Mouse (Mus musculus) T-helper 1 cell (primary cell): Measurements from ENCODE around the gene Dido1.

Experiments used
- in situ Hi-C: fragments of 300-600 bp; cut with MboI, MseI; formaldehyde crosslinking; loops from one replicate; pipeline ENCODE4 v1.15.1; 2025; ENCODE audit warnings: high pct_unique_total_duplicates

The Dido1 gene

GRCm38 (mm10) chr2:180709923-180710272 lies at the start of gene Dido1, which contains the start of gene Gid8:
TSS of gene Dido1 (minus strand) at chr2:180709999.
TSS of gene Gid8 (plus strand) at chr2:180710117.
- in situ Hi-C loops = loop anchor here (5.0 kb wide), 1 partner anchor 253 kb away; the partner anchor contains the start of gene Slco4a1

DNA sequence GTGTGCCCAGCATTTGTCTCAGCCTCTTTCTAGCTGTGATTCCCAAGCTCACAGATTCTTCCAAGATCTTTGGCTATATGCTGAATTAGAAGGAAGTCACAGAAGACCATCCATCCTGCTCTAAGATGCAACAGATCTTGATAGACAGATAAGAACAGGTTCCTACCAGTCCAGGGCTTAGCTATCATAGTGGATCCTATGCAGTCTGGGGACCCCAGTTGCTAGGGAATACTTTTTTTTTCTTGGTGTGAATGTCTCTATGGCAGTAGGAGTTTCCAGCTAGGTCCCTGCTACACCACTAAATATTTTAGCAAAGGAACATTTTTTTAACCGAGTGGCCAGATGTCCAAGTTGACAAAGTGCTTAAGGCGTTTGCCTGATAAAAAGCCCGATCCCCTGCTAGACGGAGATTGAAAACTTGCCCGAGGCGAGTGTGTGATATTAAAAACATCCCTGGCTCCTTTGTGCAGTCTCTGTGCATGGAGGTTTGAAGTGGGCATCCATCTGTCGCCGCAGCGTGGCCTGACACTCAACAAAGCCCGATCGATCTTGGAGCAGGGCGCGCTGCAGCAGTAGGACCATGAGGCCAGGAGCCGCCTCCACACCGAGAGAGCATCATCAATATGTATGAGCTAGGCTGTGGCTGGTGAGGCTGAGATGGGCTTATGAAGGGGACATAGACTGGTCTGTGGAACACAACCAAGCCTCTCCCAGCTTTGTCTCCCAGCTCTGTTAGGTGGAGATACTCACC lies 48.9 kb upstream of the Dido1 start:
- in situ Hi-C loops = loop anchor here (10.0 kb wide), 1 partner anchor 184 kb away; no protein-coding TSS in a partner anchor

GRCm38 (mm10) chr2:180756786-180757185 lies 47.0 kb upstream of the Dido1 start:
- in situ Hi-C loops = loop anchor here (10.0 kb wide), 1 partner anchor 182 kb away; no protein-coding TSS in a partner anchor

DNA sequence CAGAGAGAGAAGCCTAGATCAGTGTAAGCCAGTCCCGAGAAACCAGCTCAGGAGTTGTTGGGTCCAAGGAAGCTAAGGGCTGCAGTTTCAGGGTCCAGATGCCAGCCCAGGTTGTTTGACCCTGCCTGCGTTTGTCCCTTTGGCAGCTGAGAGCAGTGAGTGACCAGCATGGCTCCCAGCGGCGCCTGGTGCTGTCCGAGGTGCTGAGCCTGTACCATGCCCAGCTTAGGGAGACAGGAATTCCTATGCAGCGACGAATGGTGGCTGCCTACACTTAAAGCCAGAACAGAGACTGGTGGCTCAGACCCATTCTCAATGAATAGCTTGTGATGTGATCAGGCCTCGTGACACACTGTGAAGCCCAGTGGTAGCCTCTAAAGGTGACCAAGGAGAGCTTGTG lies 46.1 kb upstream of the Dido1 start:
- in situ Hi-C loops = loop anchor here (10.0 kb wide), 1 partner anchor 181 kb away; no protein-coding TSS in a partner anchor

- in situ Hi-C loops = loop anchor here (10.0 kb wide), 1 partner anchor 180 kb away; no protein-coding TSS in a partner anchor
These were observed 45.3 kb upstream of the Dido1 start for GRCm38 (mm10) chr2:180754976-180755688.

DNA sequence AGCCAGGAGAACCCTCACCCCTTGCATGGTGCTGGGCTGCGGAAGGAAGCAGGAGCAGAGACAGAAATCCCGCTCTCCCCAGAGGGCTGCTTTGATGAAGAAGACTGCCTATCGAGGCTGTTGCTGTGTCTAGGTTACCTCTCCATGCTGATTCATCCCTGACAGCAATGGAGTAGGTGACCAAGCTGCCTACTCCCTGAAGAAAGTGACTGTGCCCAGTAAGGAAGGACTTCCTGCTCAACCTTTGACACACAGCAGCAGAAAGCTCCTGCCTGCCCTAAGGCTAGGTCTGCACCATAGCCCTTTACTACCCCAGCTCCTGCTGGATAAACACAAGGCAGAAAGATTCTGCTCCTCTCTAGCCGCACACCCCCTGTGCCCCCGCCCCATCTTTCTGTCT lies 39.1 kb upstream of the Dido1 start:
- in situ Hi-C loops = no loop called here

GRCm38 (mm10) chr2:180746569-180747192 lies 36.9 kb upstream of the Dido1 start:
- in situ Hi-C loops = no loop called here

- in situ Hi-C loops = no loop called here
These were observed 35.6 kb upstream of the Dido1 start for GRCm38 (mm10) chr2:180745248-180745927.

GRCm38 (mm10) chr2:180743321-180743720 lies 33.5 kb upstream of the Dido1 start:
- in situ Hi-C loops = no loop called here

DNA sequence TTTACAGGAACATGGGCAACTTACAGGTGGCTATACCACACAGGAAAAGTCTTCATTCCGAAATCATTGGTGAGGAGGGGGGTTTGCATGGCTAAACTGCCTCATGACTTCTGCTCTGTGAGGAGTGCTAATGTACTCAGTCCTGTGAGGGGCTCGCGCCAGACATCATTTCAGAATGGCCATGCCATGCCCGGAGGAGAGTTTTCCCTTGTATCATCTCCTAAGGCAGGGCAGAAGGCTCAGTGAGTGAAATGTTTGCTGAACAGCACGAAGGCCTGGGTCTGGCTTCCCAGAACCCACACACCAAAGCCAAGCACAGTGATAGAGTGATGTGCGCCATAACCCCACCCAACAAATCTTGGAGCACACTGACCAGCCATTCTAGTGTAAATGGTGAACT lies 33.0 kb upstream of the Dido1 start:
- in situ Hi-C loops = no loop called here

DNA sequence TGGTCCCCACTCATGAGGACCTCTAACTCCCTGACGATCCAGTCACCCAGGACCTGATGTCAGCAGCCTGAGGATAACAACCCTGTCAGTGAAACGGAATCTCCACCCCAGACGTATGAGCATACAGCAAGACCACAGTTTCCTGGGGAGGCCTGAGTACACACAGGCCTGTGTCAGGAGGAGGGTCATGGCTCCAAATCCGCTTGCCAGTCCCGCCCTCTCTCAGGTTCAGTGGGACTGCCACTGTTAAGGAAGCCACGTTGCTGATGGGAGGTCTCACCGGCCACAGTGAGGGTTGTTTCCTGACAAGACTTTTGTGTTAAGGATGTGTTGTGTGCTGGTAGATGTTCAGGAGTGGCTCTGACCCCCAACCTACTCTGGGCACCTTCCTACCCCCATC lies 31.6 kb upstream of the Dido1 start:
- in situ Hi-C loops = no loop called here

GRCm38 (mm10) chr2:180740349-180740748 lies 30.6 kb upstream of the Dido1 start:
- in situ Hi-C loops = no loop called here

GRCm38 (mm10) chr2:180737984-180738383 lies 28.2 kb upstream of the Dido1 start:
- in situ Hi-C loops = no loop called here

DNA sequence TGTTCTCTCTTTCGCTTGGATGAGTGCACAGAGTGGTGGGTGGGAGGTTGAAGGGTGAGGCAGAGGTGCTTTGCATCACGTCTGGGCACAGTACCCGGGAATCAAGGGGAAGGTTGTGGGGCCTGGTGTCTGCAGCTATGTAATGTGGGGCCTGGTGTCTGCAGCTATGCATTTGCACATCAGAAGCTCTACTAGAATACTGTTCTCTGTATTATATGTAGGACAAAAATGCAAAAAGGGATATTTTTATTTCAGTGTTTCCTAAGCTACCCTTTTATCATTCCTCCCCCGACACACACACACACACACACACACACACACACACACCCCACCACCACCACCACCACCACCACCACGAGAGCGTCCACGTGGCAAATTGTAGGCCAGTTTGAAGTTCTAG lies 25.4 kb upstream of the Dido1 start:
- in situ Hi-C loops = no loop called here

DNA sequence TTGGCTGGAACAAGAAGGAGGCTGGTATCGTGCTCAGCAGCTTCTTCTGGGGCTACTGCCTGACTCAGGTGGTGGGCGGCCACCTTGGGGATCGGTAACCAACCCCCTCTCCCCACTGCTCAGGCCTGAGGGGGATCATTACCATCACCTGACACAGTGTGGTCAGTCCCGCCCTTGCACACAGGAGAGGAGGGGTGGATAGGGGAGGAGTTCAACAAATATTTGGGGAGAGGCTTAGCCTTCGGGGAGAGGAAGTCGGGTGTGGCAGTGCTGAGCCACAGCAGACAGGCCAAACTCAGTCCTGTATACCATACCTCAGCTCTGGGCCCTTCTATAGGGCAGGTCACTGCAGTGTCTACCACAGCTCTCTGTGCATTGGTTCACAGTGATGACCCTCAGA lies 22.2 kb upstream of the Dido1 start:
- in situ Hi-C loops = no loop called here

- in situ Hi-C loops = no loop called here
These were observed 21.2 kb upstream of the Dido1 start for GRCm38 (mm10) chr2:180731036-180731435.

DNA sequence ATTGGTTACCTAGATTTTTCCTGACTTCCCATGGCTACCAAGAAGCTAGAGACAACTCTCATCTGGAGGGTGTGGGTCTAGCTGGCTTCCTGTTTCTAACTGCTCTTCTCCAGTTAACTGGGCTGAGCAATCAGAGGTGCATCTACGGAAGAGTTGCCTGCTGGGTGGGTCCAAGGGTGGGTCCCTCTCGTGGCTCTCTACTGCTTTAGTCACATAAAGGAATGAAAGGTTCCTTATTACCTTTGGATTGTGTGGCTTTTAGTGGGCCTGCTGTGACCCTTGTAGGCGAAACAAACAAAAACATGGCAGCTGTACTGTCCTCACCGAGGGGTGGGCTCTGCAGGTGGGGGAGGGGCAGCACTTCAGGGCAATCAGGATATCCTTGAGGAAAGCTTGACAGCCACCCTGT lies 17.8 kb upstream of the Dido1 start:
- in situ Hi-C loops = no loop called here

DNA sequence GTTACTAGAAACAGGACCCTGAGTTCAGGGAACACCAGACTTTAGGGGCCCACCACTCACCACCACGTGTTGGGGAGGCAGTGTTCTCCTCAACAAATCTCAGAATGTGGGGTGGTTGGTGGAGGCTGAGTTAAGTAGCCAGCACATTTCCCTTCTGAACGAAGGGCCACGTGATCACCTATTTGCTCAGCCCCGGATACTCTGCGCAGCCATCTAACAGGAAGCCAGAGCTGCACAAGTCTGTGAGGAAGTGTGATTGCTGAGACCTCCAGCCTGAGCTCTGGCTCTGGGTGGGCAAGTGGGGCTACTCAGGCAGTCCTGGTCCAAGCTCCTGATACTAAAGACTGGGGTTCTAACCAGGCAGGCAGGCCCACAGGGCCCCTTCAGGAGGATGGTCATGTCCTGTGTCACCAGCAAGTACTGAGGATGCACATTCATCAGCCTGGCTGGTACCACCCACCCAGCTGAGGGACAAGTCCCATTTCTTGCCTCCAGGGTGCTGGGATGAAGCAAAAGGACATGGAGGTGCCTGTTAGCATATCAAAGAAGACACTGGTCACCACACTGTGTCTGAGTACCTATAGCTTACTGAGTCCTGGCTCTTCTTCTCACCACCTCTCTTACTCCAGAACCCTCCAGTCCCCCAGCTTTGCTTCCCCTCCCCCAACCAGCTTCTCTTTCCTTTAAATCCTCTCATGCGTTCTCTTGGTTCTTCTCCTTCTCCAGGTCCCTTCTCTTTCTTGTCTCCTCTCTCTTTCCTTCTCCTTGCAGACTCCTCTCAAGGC lies 17.1 kb upstream of the Dido1 start:
- in situ Hi-C loops = no loop called here

DNA sequence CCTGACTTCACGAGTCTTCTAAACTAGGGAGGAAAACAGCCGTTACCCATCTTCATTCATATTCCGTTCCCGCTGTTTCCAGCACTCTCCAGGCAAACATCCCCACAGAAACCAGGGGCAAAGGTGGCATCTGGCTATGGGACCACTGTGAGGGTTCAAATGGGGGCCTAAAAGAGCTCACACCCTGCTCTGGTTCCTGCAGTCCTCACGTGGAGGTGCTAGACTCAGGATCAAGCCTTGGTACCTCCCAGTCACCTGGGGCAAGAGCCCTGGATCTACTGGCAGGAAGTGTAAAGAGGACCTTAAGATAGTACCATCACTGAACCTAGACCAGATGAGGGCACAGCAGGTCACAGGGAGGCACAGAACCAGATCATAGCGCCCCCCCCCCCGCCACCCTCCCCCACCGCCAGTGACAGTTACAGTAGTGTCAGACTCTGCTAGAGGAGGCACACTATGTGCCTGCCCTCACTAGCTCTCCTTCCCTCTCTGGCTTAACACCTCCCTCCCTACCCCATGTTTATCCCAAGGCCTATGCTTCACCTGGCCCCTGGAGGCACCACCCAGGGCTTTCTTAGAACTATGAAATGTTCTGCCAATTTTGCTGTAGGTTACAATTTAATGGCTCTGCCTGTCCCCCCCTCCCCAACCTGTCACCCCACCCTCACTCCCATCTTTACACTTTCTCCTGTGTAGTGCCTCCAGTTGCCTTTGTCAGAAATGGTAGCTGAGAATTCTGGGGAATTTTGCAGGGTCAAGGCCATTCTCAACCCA lies 16.2 kb upstream of the Dido1 start:
- in situ Hi-C loops = no loop called here

- in situ Hi-C loops = no loop called here
These were observed 15.6 kb upstream of the Dido1 start for GRCm38 (mm10) chr2:180725414-180725778.
